Mouse (Mus musculus) heart, postnatal 25 days (tissue): ENCODE data around the gene Rrp7a. TPM values are rescaled to one million over a fixed set of nuclear protein-coding genes. Genes with fewer than 3 reads are reported as not detected.

Source experiments
- DNase-seq: peaks from one replicate; pipeline ENCODE4 v3.0.0; 2022; ENCODE audit warnings: low spot score
- intact Hi-C: fragments of 180-260 bp; cut with DNase I; formaldehyde crosslinking; loops from one replicate; pipeline ENCODE4 v1.15.1; 2025
- total RNA-seq, 2 experiments: library from RNA; stranded (reverse); gene quantifications; 2 replicates each; pipeline ENCODE4 v1.2.3; 2021

The Rrp7a gene
- total RNA-seq = 10 to 100 TPM; 40.3 to 41.9 TPM

GRCm38 (mm10) chr15:83122566-83123145, at the start of gene Rrp7a:
TSS of gene Rrp7a (minus strand) at chr15:83122801.
- DNase-seq = peak; percentile 88
- intact Hi-C loops = no loop called here

- DNase-seq = peak; percentile 97
- intact Hi-C loops = loop anchor here (2.0 to 5.0 kb wide), 2 partner anchors 23 to 35 kb away; partner anchors contain the start of gene Poldip3
Observed at GRCm38 (mm10) chr15:83171712-83172481, 49.3 kb upstream of the Rrp7a start.

DNA sequence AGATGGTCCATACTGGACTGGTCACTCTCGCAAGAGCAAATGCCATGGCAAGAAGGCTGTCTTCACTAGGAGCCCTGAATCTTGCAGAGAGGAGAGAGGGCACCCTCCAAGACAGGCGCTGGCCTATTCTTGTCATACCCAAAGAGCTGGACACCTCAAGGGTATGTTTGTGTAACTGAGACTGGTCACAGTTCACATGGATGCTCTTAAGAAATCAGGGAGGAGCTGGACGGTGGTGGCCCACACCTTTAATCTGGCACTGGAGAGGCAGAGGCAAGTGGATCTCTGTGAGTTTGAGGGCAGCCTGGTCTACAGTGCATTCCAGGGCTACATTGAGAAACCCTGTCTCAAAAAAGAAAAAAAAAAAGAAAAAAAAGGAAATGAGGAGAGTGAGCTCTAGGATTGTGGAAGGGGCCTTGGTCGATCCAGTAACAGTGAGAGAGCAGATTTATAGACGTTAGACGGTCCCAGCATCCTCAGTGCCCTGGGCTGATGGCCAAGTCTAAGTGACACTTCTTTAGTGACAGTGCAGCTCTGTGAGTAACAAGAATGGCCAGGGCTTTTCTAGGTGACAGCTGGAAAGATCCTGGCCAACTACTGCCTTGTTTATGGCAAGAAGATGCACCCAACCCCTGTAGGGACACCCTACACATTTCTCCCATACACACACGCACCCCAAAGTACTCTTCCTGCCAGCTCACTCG, 48.5 kb upstream of the Rrp7a start:
- intact Hi-C loops = loop anchor here (5.0 kb wide), 1 partner anchor 36 kb away; no protein-coding TSS in a partner anchor
- DNase-seq = no peak

- intact Hi-C loops = loop anchor here (5.0 kb wide), 1 partner anchor 37 kb away; no protein-coding TSS in a partner anchor
Observed at GRCm38 (mm10) chr15:83169772-83170722, 47.4 kb upstream of the Rrp7a start.

GRCm38 (mm10) chr15:83168875-83169771, 46.5 kb upstream of the Rrp7a start:
- DNase-seq = no peak
- intact Hi-C loops = no loop called here

More at GRCm38 (mm10) chr15:83169772-83170722, 47.4 kb upstream of the Rrp7a start:
- no peak for DNase-seq

DNA sequence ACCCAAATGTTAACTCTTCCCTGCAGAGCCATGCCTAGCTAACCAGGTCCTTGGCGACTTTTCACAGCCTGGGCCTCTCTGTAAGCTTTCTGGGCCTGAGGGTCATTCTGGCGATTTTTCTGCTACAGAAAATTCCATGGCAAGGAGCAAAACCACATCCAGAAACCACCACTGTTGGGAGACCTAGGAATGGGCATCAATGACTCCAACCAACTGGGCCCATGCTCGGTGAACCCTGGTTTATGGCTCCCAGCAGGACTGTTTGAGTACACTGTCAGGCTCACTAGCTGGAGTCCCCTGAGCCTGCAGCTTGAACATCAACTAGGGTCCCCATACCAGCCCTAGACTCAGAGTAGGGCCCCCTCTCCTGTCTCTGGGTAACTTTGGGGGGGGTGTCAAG, 45.7 kb upstream of the Rrp7a start:
- intact Hi-C loops = no loop called here

GRCm38 (mm10) chr15:83167550-83168065, 45.0 kb upstream of the Rrp7a start:
- no peak for DNase-seq
- intact Hi-C loops = no loop called here

More for the DNA sequence above, 45.7 kb upstream of the Rrp7a start:
- no peak for DNase-seq

DNA sequence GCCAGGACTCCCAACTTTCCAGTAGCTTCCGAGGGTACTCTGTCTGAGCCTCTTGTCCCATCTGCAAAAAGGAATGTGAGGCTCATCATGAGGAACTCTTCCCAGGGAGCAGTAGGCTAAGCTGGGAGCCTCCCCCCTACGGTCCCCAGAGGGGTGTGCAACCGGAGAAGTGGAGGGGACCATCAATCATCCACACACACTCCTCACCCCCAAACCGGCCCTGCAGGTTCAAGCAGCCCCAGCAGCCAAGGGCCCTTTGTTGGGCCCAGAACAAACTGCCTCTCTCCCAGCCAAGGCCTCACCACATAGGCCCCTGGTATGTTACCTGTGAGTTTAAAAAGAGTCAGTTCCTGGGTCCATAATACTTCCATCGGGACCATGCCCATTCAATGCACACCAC, 44.5 kb upstream of the Rrp7a start:
- intact Hi-C loops = no loop called here
- DNase-seq = no peak

- no peak for DNase-seq
- intact Hi-C loops = no loop called here
Observed at GRCm38 (mm10) chr15:83166642-83167041, 44.0 kb upstream of the Rrp7a start.

GRCm38 (mm10) chr15:83165526-83166315, 43.1 kb upstream of the Rrp7a start:
- intact Hi-C loops = no loop called here
- DNase-seq = no peak

- intact Hi-C loops = no loop called here
- DNase-seq = peak; percentile 73
Observed at GRCm38 (mm10) chr15:83164971-83165471, 42.4 kb upstream of the Rrp7a start.

- intact Hi-C loops = no loop called here
- no peak for DNase-seq
Observed at GRCm38 (mm10) chr15:83162818-83163485, 40.4 kb upstream of the Rrp7a start.

- intact Hi-C loops = no loop called here
- DNase-seq = no peak
Observed at GRCm38 (mm10) chr15:83162001-83162400, 39.4 kb upstream of the Rrp7a start.

GRCm38 (mm10) chr15:83161062-83161748, 38.6 kb upstream of the Rrp7a start:
- intact Hi-C loops = no loop called here

GRCm38 (mm10) chr15:83160561-83160960, 38.0 kb upstream of the Rrp7a start:
- intact Hi-C loops = no loop called here
- no peak for DNase-seq

More at GRCm38 (mm10) chr15:83161062-83161748, 38.6 kb upstream of the Rrp7a start:
- no peak for DNase-seq

GRCm38 (mm10) chr15:83159823-83160222, 37.2 kb upstream of the Rrp7a start:
- intact Hi-C loops = loop anchor here (5.0 kb wide), 2 partner anchors 47 to 357 kb away; no protein-coding TSS in a partner anchor
- no peak for DNase-seq
